Mouse (Mus musculus): ENCODE measurements around the gene Tenm4. TPM values are rescaled to one million over a fixed set of nuclear protein-coding genes. Genes with fewer than 3 reads are reported as not detected.

Gene Tenm4
- polyA plus RNA-seq, 1 experiment from 2014 or later, result 11.4 TPM

- Histone ChIP-seq H3K27me3 (ENCODE audit: control insufficient read depth, insufficient read depth, low read length) (no peaks in the 10 kb centered on the region), H3K9ac (ENCODE audit: low read depth, low read length) (no peak overlapping the region), H3K4me2 (no peak overlapping the region), H3K27ac (ENCODE audit: low read depth, low read length) (peak overlapping the region; percentile 46; the same call in 1 of the 2 replicates), H3K36me3 (ENCODE audit: control insufficient read depth, insufficient read depth, low read length) (no peaks in the 10 kb centered on the region), H3K4me1 (ENCODE audit: control insufficient read depth, insufficient read depth, low read length) (peaks cover 15% of the 10 kb centered on the region), H3K4me3 (ENCODE audit: low read depth, low read length) (no peak overlapping the region), H3K9me3 (replicated peaks; ENCODE audit: control insufficient read depth, low read length) (no peaks in the 10 kb centered on the region)
- WGBS (ENCODE audit: insufficient replicate concordance), result 32% methylated on average over 7 of the region's 7 CpGs
- ATAC-seq (replicated peaks; ENCODE audit: insufficient number of reproducible peaks, low FRiP score, low TSS enrichment), result peak; percentile 64; the same call in 1 of the 2 replicates
Measured at GRCm38 (mm10) chr7:96540458-96541096, 369.5 kb downstream of the Tenm4 start.

GRCm38 (mm10) chr7:96545979-96546378 is 374.9 kb downstream of the Tenm4 start:
- H3K4me2 ChIP-seq, result no peak overlapping the region
- WGBS (ENCODE audit: insufficient replicate concordance), result 30% methylated on average over 5 of the region's 5 CpGs
- no peak overlapping the region for H3K4me3 ChIP-seq (ENCODE audit: low read depth, low read length)
- no peak overlapping the region for H3K9ac ChIP-seq (ENCODE audit: low read depth, low read length)
- H3K27me3 ChIP-seq (ENCODE audit: control insufficient read depth, insufficient read depth, low read length), result no peaks in the 10 kb centered on the region
- peaks cover 5% of the 10 kb centered on the region for H3K4me1 ChIP-seq (ENCODE audit: control insufficient read depth, insufficient read depth, low read length)
- H3K27ac ChIP-seq (ENCODE audit: low read depth, low read length), result no peak overlapping the region
- H3K9me3 ChIP-seq (replicated peaks; ENCODE audit: control insufficient read depth, low read length), result no peaks in the 10 kb centered on the region
- no peaks in the 10 kb centered on the region for H3K36me3 ChIP-seq (ENCODE audit: control insufficient read depth, insufficient read depth, low read length)
- ATAC-seq (replicated peaks; ENCODE audit: insufficient number of reproducible peaks, low FRiP score, low TSS enrichment), result no peak

GRCm38 (mm10) chr7:96551809-96552208 is 380.8 kb downstream of the Tenm4 start:
- Histone ChIP-seq H3K4me3 (ENCODE audit: low read depth, low read length) (no peak overlapping the region), H3K27me3 (ENCODE audit: control insufficient read depth, insufficient read depth, low read length) (peaks cover 21% of the 10 kb centered on the region), H3K4me2 (no peak overlapping the region), H3K36me3 (ENCODE audit: control insufficient read depth, insufficient read depth, low read length) (no peaks in the 10 kb centered on the region), H3K9me3 (replicated peaks; ENCODE audit: control insufficient read depth, low read length) (no peaks in the 10 kb centered on the region), H3K27ac (ENCODE audit: low read depth, low read length) (no peak overlapping the region), H3K4me1 (ENCODE audit: control insufficient read depth, insufficient read depth, low read length) (no peaks in the 10 kb centered on the region; the same call in 1 of the 2 replicates), H3K9ac (ENCODE audit: low read depth, low read length) (no peak overlapping the region)
- no peak for ATAC-seq (replicated peaks; ENCODE audit: insufficient number of reproducible peaks, low FRiP score, low TSS enrichment)
- WGBS (ENCODE audit: insufficient replicate concordance), result 72% methylated on average over 4 of the region's 4 CpGs

GRCm38 (mm10) chr7:96552292-96552860 is 381.3 kb downstream of the Tenm4 start:
- no peak for ATAC-seq (replicated peaks; ENCODE audit: insufficient number of reproducible peaks, low FRiP score, low TSS enrichment)
- H3K9ac ChIP-seq (ENCODE audit: low read depth, low read length), result no peak overlapping the region
- H3K4me1 ChIP-seq (ENCODE audit: control insufficient read depth, insufficient read depth, low read length), result no peaks in the 10 kb centered on the region; the same call in 1 of the 2 replicates
- no peaks in the 10 kb centered on the region for H3K36me3 ChIP-seq (ENCODE audit: control insufficient read depth, insufficient read depth, low read length)
- H3K4me3 ChIP-seq (ENCODE audit: low read depth, low read length), result no peak overlapping the region
- 52% methylated on average over 7 of the region's 7 CpGs for WGBS (ENCODE audit: insufficient replicate concordance)
- H3K9me3 ChIP-seq (replicated peaks; ENCODE audit: control insufficient read depth, low read length), result no peaks in the 10 kb centered on the region
- no peak overlapping the region for H3K27ac ChIP-seq (ENCODE audit: low read depth, low read length)
- peaks cover 21% of the 10 kb centered on the region for H3K27me3 ChIP-seq (ENCODE audit: control insufficient read depth, insufficient read depth, low read length)
- no peak overlapping the region for H3K4me2 ChIP-seq

- Histone ChIP-seq H3K27ac (ENCODE audit: low read depth, low read length) (no peak overlapping the region), H3K36me3 (ENCODE audit: control insufficient read depth, insufficient read depth, low read length) (no peaks in the 10 kb centered on the region), H3K27me3 (ENCODE audit: control insufficient read depth, insufficient read depth, low read length) (peaks cover 25% of the 10 kb centered on the region), H3K4me1 (ENCODE audit: control insufficient read depth, insufficient read depth, low read length) (no peaks in the 10 kb centered on the region; the same call in 1 of the 2 replicates), H3K4me2 (no peak overlapping the region), H3K9me3 (replicated peaks; ENCODE audit: control insufficient read depth, low read length) (no peaks in the 10 kb centered on the region), H3K4me3 (ENCODE audit: low read depth, low read length) (no peak overlapping the region), H3K9ac (ENCODE audit: low read depth, low read length) (no peak overlapping the region)
- 44% methylated on average over 6 of the region's 6 CpGs for WGBS (ENCODE audit: insufficient replicate concordance)
- no peak for ATAC-seq (replicated peaks; ENCODE audit: insufficient number of reproducible peaks, low FRiP score, low TSS enrichment)
Measured at GRCm38 (mm10) chr7:96554277-96554690, 383.2 kb downstream of the Tenm4 start.

GRCm38 (mm10) chr7:96555294-96555693 is 384.2 kb downstream of the Tenm4 start:
- Histone ChIP-seq H3K9me3 (replicated peaks; ENCODE audit: control insufficient read depth, low read length) (no peaks in the 10 kb centered on the region), H3K9ac (ENCODE audit: low read depth, low read length) (no peak overlapping the region), H3K4me1 (ENCODE audit: control insufficient read depth, insufficient read depth, low read length) (no peaks in the 10 kb centered on the region; the same call in 1 of the 2 replicates), H3K27me3 (ENCODE audit: control insufficient read depth, insufficient read depth, low read length) (peaks cover 25% of the 10 kb centered on the region), H3K27ac (ENCODE audit: low read depth, low read length) (no peak overlapping the region), H3K4me2 (no peak overlapping the region), H3K4me3 (ENCODE audit: low read depth, low read length) (no peak overlapping the region), H3K36me3 (ENCODE audit: control insufficient read depth, insufficient read depth, low read length) (no peaks in the 10 kb centered on the region)
- no peak for ATAC-seq (replicated peaks; ENCODE audit: insufficient number of reproducible peaks, low FRiP score, low TSS enrichment)
- 50% methylated on average over 5 of the region's 5 CpGs for WGBS (ENCODE audit: insufficient replicate concordance)

GRCm38 (mm10) chr7:96556756-96557155 is 385.7 kb downstream of the Tenm4 start:
- no peak overlapping the region for H3K27ac ChIP-seq (ENCODE audit: low read depth, low read length)
- no peak overlapping the region for H3K4me3 ChIP-seq (ENCODE audit: low read depth, low read length)
- no peaks in the 10 kb centered on the region for H3K36me3 ChIP-seq (ENCODE audit: control insufficient read depth, insufficient read depth, low read length)
- H3K4me1 ChIP-seq (ENCODE audit: control insufficient read depth, insufficient read depth, low read length), result no peaks in the 10 kb centered on the region; the same call in 1 of the 2 replicates
- no peaks in the 10 kb centered on the region for H3K9me3 ChIP-seq (replicated peaks; ENCODE audit: control insufficient read depth, low read length)
- no peak overlapping the region for H3K4me2 ChIP-seq
- no peak overlapping the region for H3K9ac ChIP-seq (ENCODE audit: low read depth, low read length)
- WGBS (ENCODE audit: insufficient replicate concordance), result 69% methylated on average over 5 of the region's 5 CpGs
- no peak for ATAC-seq (replicated peaks; ENCODE audit: insufficient number of reproducible peaks, low FRiP score, low TSS enrichment)
- H3K27me3 ChIP-seq (ENCODE audit: control insufficient read depth, insufficient read depth, low read length), result peaks cover 24% of the 10 kb centered on the region

- H3K27ac ChIP-seq (ENCODE audit: low read depth, low read length), result no peak overlapping the region
- no peak overlapping the region for H3K9ac ChIP-seq (ENCODE audit: low read depth, low read length)
- no peaks in the 10 kb centered on the region for H3K4me1 ChIP-seq (ENCODE audit: control insufficient read depth, insufficient read depth, low read length)
- H3K4me3 ChIP-seq (ENCODE audit: low read depth, low read length), result no peak overlapping the region
- no peaks in the 10 kb centered on the region for H3K9me3 ChIP-seq (replicated peaks; ENCODE audit: control insufficient read depth, low read length)
- peaks cover 29% of the 10 kb centered on the region for H3K27me3 ChIP-seq (ENCODE audit: control insufficient read depth, insufficient read depth, low read length)
- H3K36me3 ChIP-seq (ENCODE audit: control insufficient read depth, insufficient read depth, low read length), result no peaks in the 10 kb centered on the region
- 45% methylated on average over 3 of the region's 3 CpGs for WGBS (ENCODE audit: insufficient replicate concordance)
- no peak overlapping the region for H3K4me2 ChIP-seq
- ATAC-seq (replicated peaks; ENCODE audit: insufficient number of reproducible peaks, low FRiP score, low TSS enrichment), result no peak
Measured at GRCm38 (mm10) chr7:96562890-96563289, 391.8 kb downstream of the Tenm4 start.

Measured in heart, embryonic 11.5 days (tissue).